Mouse (Mus musculus) liver, adult 2 months (tissue): Measurements from ENCODE around the gene Rarb. TPM values are rescaled to one million over a fixed set of nuclear protein-coding genes. Genes with fewer than 3 reads are reported as not detected.

Experiments
- DNase-seq: peaks from one replicate; pipeline ENCODE4 v3.0.0-alpha.2; 2011; ENCODE audit warnings: low read depth, low spot score; ENCODE audit errors: extremely low read depth
- H3K27ac ChIP-seq: fragments of 200-500 bp; replicated peaks from 2 replicates; pipeline ENCODE4 v1.5.1; 2012; ENCODE audit warnings: low read depth, mild to moderate bottlenecking, control low read depth, inconsistent platforms, low read length; ENCODE audit not compliant: insufficient read depth
- H3K27me3 ChIP-seq: fragments of 200-500 bp; 2 replicates; pipeline ENCODE4 v1.6.1; 2012; ENCODE audit warnings: mild to moderate bottlenecking, moderate library complexity, low read length, inconsistent platforms; ENCODE audit not compliant: control insufficient read depth, insufficient read depth
- H3K36me3 ChIP-seq: fragments of 200-500 bp; 2 replicates; pipeline ENCODE4 v1.6.1; 2012; ENCODE audit warnings: low read length, inconsistent platforms; ENCODE audit not compliant: control insufficient read depth, insufficient read depth
- H3K4me1 ChIP-seq: fragments of 200-500 bp; 2 replicates; pipeline ENCODE4 v1.6.1; 2011; ENCODE audit warnings: low read length; ENCODE audit not compliant: control insufficient read depth, insufficient read depth
- H3K4me3 ChIP-seq: fragments of 200-500 bp; 2 replicates; pipeline ENCODE4 v1.5.1; 2011; ENCODE audit warnings: low read depth, mild to moderate bottlenecking, control low read depth, low read length, moderate library complexity; ENCODE audit not compliant: insufficient read depth
- H3K79me2 ChIP-seq: fragments of 200-500 bp; 2 replicates; pipeline ENCODE4 v1.6.1; 2012; ENCODE audit warnings: inconsistent platforms, mild to moderate bottlenecking, low read length, moderate library complexity; ENCODE audit not compliant: control insufficient read depth, insufficient read depth
- H3K9ac ChIP-seq: fragments of 200-500 bp; 2 replicates; pipeline ENCODE4 v1.6.1; 2012; ENCODE audit warnings: low read depth, mild to moderate bottlenecking, control low read depth, inconsistent platforms, low read length
- CTCF ChIP-seq: fragments of 200-500 bp; IDR thresholded peaks from 2 replicates; pipeline ENCODE4 v1.5.1; 2011; ENCODE audit warnings: low read depth, low read length, control low read depth
- POLR2A ChIP-seq: fragments of 200-500 bp; IDR thresholded peaks from 2 replicates; pipeline ENCODE4 v1.6.1; 2011; ENCODE audit warnings: low read length, control low read depth; ENCODE audit not compliant: insufficient read depth; ENCODE audit errors: extremely low read depth
- WGBS: fragments of 180-500 bp; shearing (Covaris S2); methylation state at CpG from one replicate; pipeline ENCODE4 v1.1.7; 2018; 5-methylcytosine and 5-hydroxymethylcytosine counted together
- polyA plus RNA-seq: library from polyadenylated mRNA; depleted of rRNA; stranded (reverse); fragments of >200 nt; gene quantifications from 2 replicates; pipeline ENCODE4 v1.2.3, GENCODE M21; 2012
- total RNA-seq: library from RNA; depleted of rRNA; stranded (reverse); fragments of >200 nt; gene quantifications from 2 replicates; pipeline ENCODE4 v1.2.3, GENCODE M21; 2014

Rarb gene
- total and polyA plus RNA-seq, 2 experiments, result 2.8 to 6.9 TPM

- DNase-seq, result no peak
- Histone ChIP-seq H3K36me3 (no peaks in the 10 kb centered on the region), H3K4me3 (no peak overlapping the region), H3K27me3 (0 out of 2 replicates have a peak, but pooled peaks cover 3% of the 10 kb centered on the region), H3K9ac (no peak overlapping the region), H3K79me2 (no peaks in the 10 kb centered on the region), H3K4me1 (no peaks in the 10 kb centered on the region; the same call in 1 of the 2 replicates), H3K27ac (no peak overlapping the region)
- TF ChIP-seq CTCF, result no peak
- WGBS, result 85% methylated on average over 1 of the region's 1 CpGs
Observed at GRCm38 (mm10) chr14:16738538-16738937, 80.4 kb downstream of the Rarb start.

DNA sequence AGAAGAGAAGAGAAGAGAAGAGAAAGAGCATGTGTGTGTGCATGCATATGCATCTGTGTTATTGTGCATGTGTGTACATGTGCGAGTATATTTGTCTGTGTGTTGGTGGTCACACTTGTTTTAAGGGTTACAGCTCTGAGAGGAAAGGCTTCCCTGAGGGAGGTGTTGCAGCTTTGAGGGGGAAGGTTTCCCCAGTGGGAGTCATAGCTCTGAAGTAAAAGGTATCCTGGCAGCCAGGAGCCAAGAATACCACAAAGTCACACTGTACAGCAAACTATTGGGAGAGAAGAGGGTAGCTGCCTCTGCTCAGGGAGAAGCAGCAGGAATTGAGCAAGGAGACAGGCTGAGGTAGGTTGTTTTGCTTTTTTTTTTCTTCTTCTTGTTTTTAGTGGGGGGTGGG is 81.2 kb downstream of the Rarb start:
- Histone ChIP-seq H3K4me1 (no peaks in the 10 kb centered on the region; the same call in 1 of the 2 replicates), H3K27ac (no peak overlapping the region), H3K4me3 (no peak overlapping the region), H3K9ac (no peak overlapping the region), H3K36me3 (no peaks in the 10 kb centered on the region), H3K27me3 (0 out of 2 replicates have a peak, but pooled peaks cover 3% of the 10 kb centered on the region), H3K79me2 (no peaks in the 10 kb centered on the region)
- TF ChIP-seq CTCF, result no peak
- TF ChIP-seq POLR2A, result no peak
- DNase-seq, result no peak
- WGBS, result 88% methylated on average over 1 of the region's 1 CpGs

DNA sequence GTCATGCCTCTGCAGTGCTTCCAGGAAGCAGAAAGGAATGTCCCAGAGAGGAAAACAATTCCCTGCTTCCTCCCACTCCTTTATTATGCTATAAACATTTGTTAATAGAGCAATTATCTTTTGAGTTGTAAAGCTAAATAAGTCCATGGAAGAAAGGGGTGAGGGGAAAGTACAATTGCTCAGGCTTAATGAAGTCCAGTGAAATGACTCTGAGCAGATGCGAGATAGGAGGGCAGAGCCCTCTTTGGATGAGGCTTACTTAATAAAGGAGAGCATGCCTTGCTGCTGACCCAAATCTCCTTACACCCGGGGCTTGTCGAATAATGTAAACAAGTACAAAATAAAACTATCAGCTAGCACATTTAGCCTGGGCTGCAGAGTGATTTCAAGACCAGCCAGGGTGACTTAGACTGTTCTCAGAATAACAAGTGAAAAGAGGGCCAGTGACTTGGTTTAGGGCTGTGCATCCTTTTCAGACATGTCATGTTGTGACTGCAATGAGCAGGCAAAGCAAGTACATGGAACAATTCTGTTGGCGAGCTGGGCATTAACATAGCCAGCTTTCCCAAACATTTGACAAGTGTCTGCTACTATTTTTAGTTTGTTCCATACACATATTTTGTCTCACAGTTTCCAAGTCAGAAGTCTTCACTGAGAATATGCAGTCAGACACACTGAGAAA is 83.5 kb downstream of the Rarb start:
- 52% methylated on average over 4 of the region's 4 CpGs for WGBS
- no peak overlapping the region for H3K9ac ChIP-seq
- H3K27me3 ChIP-seq, result 0 out of 2 replicates have a peak, but pooled peaks cover 3% of the 10 kb centered on the region
- no peaks in the 10 kb centered on the region for H3K36me3 ChIP-seq
- H3K79me2 ChIP-seq, result no peaks in the 10 kb centered on the region
- peak; percentile 49 for DNase-seq
- no peaks in the 10 kb centered on the region; the same call in 1 of the 2 replicates for H3K4me1 ChIP-seq
- H3K27ac ChIP-seq, result no peak overlapping the region; the same call in 1 of the 2 replicates
- TF ChIP-seq CTCF (no peak), POLR2A (no peak)
- H3K4me3 ChIP-seq, result no peak overlapping the region

- WGBS, result 39% methylated on average over 9 of the region's 9 CpGs
- H3K36me3 ChIP-seq, result no peaks in the 10 kb centered on the region
- no peak overlapping the region for H3K4me3 ChIP-seq
- TF ChIP-seq CTCF (no peak), POLR2A (no peak)
- DNase-seq, result no peak
- H3K9ac ChIP-seq, result no peak overlapping the region
- H3K27ac ChIP-seq, result no peak overlapping the region
- H3K79me2 ChIP-seq, result no peaks in the 10 kb centered on the region
- H3K4me1 ChIP-seq, result no peaks in the 10 kb centered on the region; the same call in 1 of the 2 replicates
- H3K27me3 ChIP-seq, result 0 out of 2 replicates have a peak, but pooled peaks cover 3% of the 10 kb centered on the region
Observed at GRCm38 (mm10) chr14:16733595-16734298, 85.2 kb downstream of the Rarb start.

DNA sequence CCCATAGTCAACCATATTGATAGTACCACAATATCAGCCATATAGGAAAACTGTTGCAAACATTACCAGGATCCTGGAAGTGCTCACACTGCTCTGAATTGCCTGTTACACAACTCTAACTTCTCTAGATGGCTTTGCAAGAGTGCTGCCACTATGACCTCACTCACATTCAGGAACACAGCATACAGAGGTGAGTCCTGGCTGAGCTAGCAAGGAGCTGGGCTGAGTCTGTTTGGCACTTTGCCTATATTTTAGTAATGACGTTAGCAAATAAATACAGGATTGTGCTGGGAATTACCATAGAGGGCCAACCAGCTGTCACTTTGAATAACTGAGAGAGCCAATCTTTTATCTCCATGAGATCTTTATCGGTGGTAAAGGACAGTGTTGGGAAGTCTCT is 86.9 kb downstream of the Rarb start:
- Histone ChIP-seq H3K27ac (no peak overlapping the region), H3K9ac (no peak overlapping the region), H3K4me1 (no peaks in the 10 kb centered on the region; the same call in 1 of the 2 replicates)

More for the DNA sequence above, 86.9 kb downstream of the Rarb start:
- DNase-seq, result no peak
- 57% methylated on average over 2 of the region's 2 CpGs for WGBS
- Histone ChIP-seq H3K79me2 (no peaks in the 10 kb centered on the region), H3K4me3 (no peak overlapping the region), H3K27me3 (0 out of 2 replicates have a peak, but pooled peaks cover 3% of the 10 kb centered on the region), H3K36me3 (no peaks in the 10 kb centered on the region)
- TF ChIP-seq CTCF (no peak), POLR2A (no peak)
